Comparison of ENCODE assay signal across 26 mouse cellular contexts in the genomic region with DNA sequence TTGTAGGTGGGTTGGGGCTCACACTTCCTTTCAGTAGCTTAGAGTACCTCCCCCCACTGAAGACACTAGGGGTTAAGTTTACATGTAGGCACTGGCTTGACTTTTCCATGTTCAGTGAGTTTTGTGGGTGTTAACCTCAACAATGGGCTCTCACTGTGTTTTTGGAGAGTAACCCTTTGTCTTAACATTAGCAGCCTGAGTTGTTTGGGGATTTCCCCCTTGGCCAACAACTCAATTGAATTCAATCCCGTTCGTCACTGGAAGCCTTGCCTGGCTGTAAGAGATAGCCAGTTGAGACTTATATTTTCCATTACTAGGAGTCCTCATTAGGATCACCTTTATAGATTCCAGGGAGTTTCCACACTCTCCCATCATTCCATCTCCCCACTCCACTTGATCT. TPM values are rescaled to one million over a fixed set of nuclear protein-coding genes. Genes with fewer than 3 reads are reported as not detected.
"Had no signal": no experiment of that assay in that cellular context is flagged by ENCODE, and none has a peak within 500 bp of the region (broad histone marks: within the 10 kb centered on the region; RNA-seq: fewer than 3 reads in every experiment).

No protein-coding gene starts in this region.

- DNase-seq: kidney, adult 2 months; kidney, postnatal 25 days; layer of hippocampus, adult 9-11 months; liver; lung, embryonic 14.5 days; thymus, adult 2 months; thymus, postnatal 14 days; thymus, postnatal 4 days had no signal

- H3K4me2 ChIP-seq: limb, embryonic 13.5 days; liver, embryonic 12.5 days; liver, embryonic 15.5 days; lung, embryonic 14.5 days; midbrain, embryonic 12.5 days; midbrain, embryonic 15.5 days; neural tube, embryonic 13.5 days had no signal

- H3K9me3 ChIP-seq: limb, embryonic 10.5 days; liver, embryonic 12.5 days; liver, embryonic 15.5 days had no signal

- H3K4me1 ChIP-seq: limb, embryonic 10.5 days; limb, embryonic 13.5 days; midbrain, embryonic 15.5 days had no signal

- H3K27ac ChIP-seq: kidney, postnatal 0 days; layer of hippocampus, adult 2 months; limb, embryonic 10.5 days; limb, embryonic 13.5 days; liver, embryonic 12.5 days; liver, embryonic 15.5 days; macrophage; midbrain, embryonic 12.5 days; midbrain, embryonic 15.5 days; neural tube, embryonic 13.5 days; stomach, postnatal 0 days had no signal

- H3K36me3 ChIP-seq: midbrain, embryonic 15.5 days had no signal

- H3K4me3 ChIP-seq: layer of hippocampus, adult 2 months; limb, embryonic 10.5 days; limb, embryonic 13.5 days; liver, embryonic 12.5 days; liver, embryonic 15.5 days; midbrain, embryonic 12.5 days; midbrain, embryonic 15.5 days; neural tube, embryonic 13.5 days had no signal

- H3K9ac ChIP-seq: limb, embryonic 13.5 days; liver, embryonic 12.5 days; liver, embryonic 15.5 days; lung, embryonic 14.5 days; midbrain, embryonic 12.5 days; midbrain, embryonic 15.5 days; neural tube, embryonic 13.5 days had no signal

- H3K27me3 ChIP-seq: limb, embryonic 13.5 days; liver, embryonic 12.5 days; liver, embryonic 15.5 days; midbrain, embryonic 12.5 days; midbrain, embryonic 15.5 days; neural tube, embryonic 13.5 days had no signal

- ATAC-seq: liver, embryonic 12.5 days; lung, postnatal 0 days; midbrain, embryonic 15.5 days had no signal

RNA-seq across cellular contexts. Expression of gene a, which starts 45.3 kb away (rescaled TPM):
- total RNA-seq: layer of hippocampus, adult 2 months; layer of hippocampus, postnatal 25 days; left cerebral cortex, adult 18-20 months; megakaryocyte, adult 5-6 weeks; neutrophil, adult 5-6 weeks had no signal
- polyA plus RNA-seq: kidney, adult 2 months; kidney, embryonic 14.5 days; lung, embryonic 14.5 days; lung, postnatal 0 days; macrophage; neural tube, embryonic 13.5 days; stomach, embryonic 14.5 days had no signal
